Mouse (Mus musculus): ENCODE data around the gene Htr1f.
"Not testable (repeated sequence)": the region's sequence is repeated elsewhere in the genome, so short reads cannot be mapped to it uniquely, and the experiment has no call there.

Htr1f gene

GRCm38 (mm10) chr16:65105184-65105931 lies at the start of gene Htr1f:
TSS of gene Htr1f (minus strand) at chr16:65105854.
- peak; percentile 15 for DNase-seq

- DNase-seq: no peak
Observed at GRCm38 (mm10) chr16:65139771-65140170, 34.1 kb upstream of the Htr1f start.

- DNase-seq: no peak
Observed at GRCm38 (mm10) chr16:65129391-65129790, 23.7 kb upstream of the Htr1f start.

GRCm38 (mm10) chr16:65127846-65128245 lies 22.2 kb upstream of the Htr1f start:
- DNase-seq: no peak

GRCm38 (mm10) chr16:65112221-65112620 lies 6.6 kb upstream of the Htr1f start:
- DNase-seq: no peak

GRCm38 (mm10) chr16:65093552-65093951 lies 12.1 kb downstream of the Htr1f start:
- no peak for DNase-seq

- no peak for DNase-seq
Observed at GRCm38 (mm10) chr16:65083475-65083874, 22.2 kb downstream of the Htr1f start.

- no peak for DNase-seq
Observed at GRCm38 (mm10) chr16:65069867-65070266, 35.8 kb downstream of the Htr1f start.

GRCm38 (mm10) chr16:65066264-65066663 lies 39.4 kb downstream of the Htr1f start:
- DNase-seq: no peak

GRCm38 (mm10) chr16:65037660-65038425 lies 67.8 kb downstream of the Htr1f start:
- DNase-seq: not testable (repeated sequence)

GRCm38 (mm10) chr16:65029675-65030074 lies 76.0 kb downstream of the Htr1f start:
- DNase-seq: no peak

GRCm38 (mm10) chr16:65022364-65022763 lies 83.3 kb downstream of the Htr1f start:
- DNase-seq: no peak

- no peak for DNase-seq
Observed at GRCm38 (mm10) chr16:65018710-65019109, 86.9 kb downstream of the Htr1f start.

GRCm38 (mm10) chr16:65018134-65018533 lies 87.5 kb downstream of the Htr1f start:
- no peak for DNase-seq

- DNase-seq: no peak
Observed at GRCm38 (mm10) chr16:65017566-65017965, 88.1 kb downstream of the Htr1f start.

- DNase-seq: no peak
Observed at GRCm38 (mm10) chr16:65015241-65015640, 90.4 kb downstream of the Htr1f start.

- no peak for DNase-seq
Observed at GRCm38 (mm10) chr16:65001993-65002821, 103.4 kb downstream of the Htr1f start.

- no peak for DNase-seq
Observed at GRCm38 (mm10) chr16:64989279-64989800, 116.3 kb downstream of the Htr1f start.

- no peak for DNase-seq
Observed at GRCm38 (mm10) chr16:64987564-64987963, 118.1 kb downstream of the Htr1f start.

GRCm38 (mm10) chr16:64987049-64987448 lies 118.6 kb downstream of the Htr1f start:
- no peak for DNase-seq

- DNase-seq: no peak
Observed at GRCm38 (mm10) chr16:64974636-64975035, 131.0 kb downstream of the Htr1f start.

- DNase-seq: no peak
Observed at GRCm38 (mm10) chr16:64973533-64974305, 131.9 kb downstream of the Htr1f start.

Data from thymus, postnatal 4 days (tissue).